Mouse (Mus musculus) skeletal muscle tissue, postnatal 0 days (tissue): ENCODE data around the gene Atp5g2. TPM values are rescaled to one million over a fixed set of nuclear protein-coding genes. Genes with fewer than 3 reads are reported as not detected.

Source experiments
- microRNA counts: library from miRNA; unstranded; fragments of <30 nt; microRNA quantifications from one replicate; lab custom pipeline; 2015
- microRNA-seq, 2 experiments: library from miRNA; unstranded; fragments of <30 nt; microRNA quantifications; one replicate each; pipeline ENCODE4; 2016
- polyA plus RNA-seq: library from polyadenylated mRNA; unstranded; fragments of >200 nt; fragmentation: Nextera tagmentation; extraction: Ambion mirVana; gene quantifications from 2 replicates; pipeline ENCODE4 v1.2.1, GENCODE M21; 2015

Atp5g2 gene
- polyA plus RNA-seq = 91.0 and 109 TPM in 2 replicates

DNA sequence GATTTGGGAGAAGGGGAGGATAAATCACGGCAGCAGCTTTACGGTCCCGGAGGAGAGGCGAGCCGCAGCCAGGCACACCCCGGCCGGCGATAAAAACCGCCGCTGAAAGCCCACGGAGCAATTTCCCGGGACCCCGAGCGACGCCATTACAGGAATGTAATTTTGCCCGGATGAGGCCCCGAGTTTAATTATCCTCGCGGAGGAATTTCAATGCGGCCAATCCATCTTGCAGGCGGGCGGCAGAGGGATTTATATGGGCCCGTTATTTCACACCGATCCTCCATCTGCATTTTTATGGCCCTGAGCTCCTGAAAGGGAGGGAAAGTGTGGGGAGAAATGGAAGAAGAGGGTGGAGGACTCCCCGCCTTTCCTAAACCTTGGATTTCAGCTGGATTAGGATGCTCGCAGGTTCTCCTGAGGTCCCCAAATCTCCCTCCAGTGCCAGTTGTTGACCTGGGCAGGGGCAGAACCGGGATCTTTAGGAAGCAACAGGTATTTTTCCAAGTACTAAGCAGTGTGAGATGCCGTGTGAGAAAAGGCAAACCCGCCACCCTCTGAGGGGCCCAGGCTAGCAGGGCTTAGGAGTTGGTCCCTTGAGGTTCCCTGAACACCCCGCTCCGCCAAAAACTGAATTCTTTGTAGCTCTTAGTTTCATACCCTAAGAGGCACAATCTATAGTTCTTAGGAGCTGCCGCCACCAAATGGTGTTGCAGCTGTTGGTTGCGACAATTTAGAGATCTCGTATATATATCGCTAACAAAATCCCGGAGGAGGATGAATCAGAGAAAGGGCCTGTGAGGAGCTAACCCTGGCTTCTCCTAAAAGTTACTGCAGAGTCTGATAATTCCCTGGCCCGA lies at the start of gene Atp5g2:
Gene Atp5g2, minus strand, starts transcription at position 138 of the 857 bp plus-strand sequence.

DNA sequence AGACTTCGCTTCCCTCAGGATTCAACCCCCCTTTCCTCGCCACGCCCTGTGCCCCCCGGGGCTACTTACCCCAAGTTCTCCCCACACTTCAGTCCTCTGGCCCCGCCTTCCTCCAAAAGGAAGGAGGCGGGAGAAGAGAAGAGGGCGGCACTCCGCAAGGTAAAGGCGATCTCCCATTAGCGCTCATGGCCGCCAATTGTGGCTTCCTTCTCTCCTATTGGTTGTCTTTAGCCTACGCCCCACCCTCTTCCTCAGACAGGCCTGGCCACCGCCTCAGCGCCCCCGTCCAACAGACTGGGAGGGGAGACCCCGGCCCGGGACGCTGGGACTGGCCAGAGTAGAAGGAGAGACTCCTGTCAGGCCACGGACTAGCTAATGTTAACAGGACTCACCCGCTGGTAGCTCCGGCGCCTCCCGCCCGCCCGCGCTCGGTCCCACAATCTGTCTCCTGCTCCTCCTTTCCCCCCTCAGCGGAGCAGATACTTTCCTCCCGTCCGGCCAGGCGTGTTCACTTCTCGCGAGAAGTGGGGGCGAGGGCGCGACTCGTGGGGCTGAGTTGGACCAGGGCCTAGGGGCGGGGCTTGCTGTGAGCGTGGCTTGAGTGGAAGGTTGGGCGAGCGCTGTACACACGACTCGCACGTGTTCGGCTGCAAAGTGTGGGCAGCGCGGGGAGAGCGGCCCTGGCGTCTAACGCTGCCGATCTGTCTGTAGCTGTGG lies 47.0 kb downstream of the Atp5g2 start, which contains the start of the genes Gm28047 and Atf7:
Gene Gm28047, minus strand, starts transcription at position 98 of the 717 bp plus-strand sequence.
Gene Atf7, minus strand, starts transcription at position 495 of the 717 bp plus-strand sequence.

MicroRNAs encoded within 50 kb of the gene (microRNA counts, 519-probe panel; counts per million panel counts)
- 296 counts per million, percentile 58 among the panel's probes with 10 or more counts for microRNA mmu-miR-688 (lab: Ali Mortazavi, UCI)

Small RNA genes within 50 kb of the gene (microRNA-seq; reads per million reads assigned to microRNA genes)
- gene Mir688 = 0 reads per million in 2 experiments

Other genes starting within 250 kb of the Atp5g2 start
- 7.8 and 9.7 TPM in 2 replicates for gene Amhr2, start 227.0 kb downstream of the Atp5g2 start, polyA plus RNA-seq
- 36.5 and 44.9 TPM in 2 replicates for gene Prr13, start 213.3 kb downstream of the Atp5g2 start, polyA plus RNA-seq
- 105 and 113 TPM in 2 replicates for gene Pcbp2, start 201.8 kb downstream of the Atp5g2 start, polyA plus RNA-seq
- 1.8 TPM in 1 of 2 replicates, not detected in the other for gene Gm10337, start 168.6 kb downstream of the Atp5g2 start, polyA plus RNA-seq
- gene Map3k12, start 155.3 kb downstream of the Atp5g2 start, polyA plus RNA-seq = 4.0 and 4.2 TPM in 2 replicates
- 62.3 and 70.0 TPM in 2 replicates for gene Tarbp2, start 154.2 kb downstream of the Atp5g2 start, polyA plus RNA-seq
- gene Npff, start 147.4 kb downstream of the Atp5g2 start, polyA plus RNA-seq = 0.94 and 1.3 TPM in 2 replicates
- 0.14 TPM in 1 of 2 replicates, not detected in the other for gene Gm28047, start 47.3 kb downstream of the Atp5g2 start, polyA plus RNA-seq
- gene Atf7, start 46.9 kb downstream of the Atp5g2 start, polyA plus RNA-seq = 24.2 and 29.9 TPM in 2 replicates
- gene Calcoco1, start 49.8 kb upstream of the Atp5g2 start, polyA plus RNA-seq = 63.8 and 81.8 TPM in 2 replicates
- gene Hoxc13, start 248.8 kb upstream of the Atp5g2 start, polyA plus RNA-seq = 0.05 TPM in 2 replicates